Mouse (Mus musculus) right cerebral cortex, postnatal 10 days (tissue): Measurements from ENCODE around the gene Faim.

Experiments
- DNase-seq, 2 experiments: peaks; one replicate each; pipeline ENCODE4 v3.0.0; 2021; ENCODE audit warnings: low spot score in 2 of 2

Faim gene

GRCm38 (mm10) chr9:99048724-99049250 lies 62.6 kb downstream of the Faim start:
- no peak for DNase-seq

GRCm38 (mm10) chr9:99049760-99050159 lies 63.6 kb downstream of the Faim start:
- no peak for DNase-seq
